Mouse (Mus musculus): ENCODE results near the gene Nppb. TPM values are rescaled to one million over a fixed set of nuclear protein-coding genes. Genes with fewer than 3 reads are reported as not detected.
A peak's percentile ranks its signal among the peaks of the same experiment; 100 is the strongest.

Nppb gene
- total RNA-seq, 2 experiments from 2014 or later, result not detected

DNA sequence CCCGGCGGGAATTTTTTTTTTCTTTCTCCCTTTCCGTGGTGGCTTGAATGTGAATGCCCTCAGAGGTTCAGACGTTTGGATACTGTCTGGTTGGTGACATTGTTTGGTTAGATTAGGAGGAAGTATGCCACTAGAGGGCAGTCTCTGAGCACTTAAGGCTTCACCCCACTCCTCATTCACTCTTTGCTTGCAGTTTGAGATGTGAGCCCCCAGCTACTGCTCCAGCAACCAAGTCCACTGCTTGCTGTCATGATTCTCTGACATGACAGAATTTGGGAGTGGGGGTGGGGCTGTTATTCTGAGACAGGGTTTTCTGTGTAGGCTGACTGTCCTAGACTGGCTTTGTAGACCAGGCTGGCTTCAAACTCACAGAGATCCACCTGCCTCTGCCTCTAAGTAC, 32.0 kb upstream of the Nppb start:
- Histone ChIP-seq H3K4me3 (no peak overlapping the region), H3K27ac (no peak overlapping the region)
- peak; percentile 72 for TF ChIP-seq CTCF (IDR thresholded peaks at IDR 0.05)
- intact Hi-C loops (cut with DNase I), result no loop called here
- DNase-seq, result no peak

DNA sequence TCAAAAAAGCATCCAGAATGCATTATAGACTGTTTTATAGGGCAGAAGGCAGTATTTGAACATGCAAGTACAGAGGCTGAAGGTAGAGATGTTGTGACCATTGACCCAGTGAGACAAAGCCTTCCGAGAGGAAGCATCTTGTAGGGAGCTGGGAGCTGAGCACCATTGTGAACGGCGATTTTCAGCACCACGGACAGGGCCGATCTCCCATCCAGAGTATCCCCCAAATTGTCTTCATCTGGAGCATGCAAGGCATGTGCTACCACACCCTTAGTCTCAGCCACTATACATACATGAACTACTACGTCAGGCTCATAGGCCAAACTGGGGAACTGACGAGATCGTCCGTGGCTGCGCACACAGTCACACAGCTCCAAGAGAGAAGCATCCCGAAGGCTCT, 28.4 kb upstream of the Nppb start:
- intact Hi-C loops (cut with DNase I), result no loop called here
- TF ChIP-seq CTCF (IDR thresholded peaks at IDR 0.05), result no peak
- no peak overlapping the region for H3K4me3 ChIP-seq
- H3K27ac ChIP-seq, result no peak overlapping the region
- no peak for DNase-seq

DNA sequence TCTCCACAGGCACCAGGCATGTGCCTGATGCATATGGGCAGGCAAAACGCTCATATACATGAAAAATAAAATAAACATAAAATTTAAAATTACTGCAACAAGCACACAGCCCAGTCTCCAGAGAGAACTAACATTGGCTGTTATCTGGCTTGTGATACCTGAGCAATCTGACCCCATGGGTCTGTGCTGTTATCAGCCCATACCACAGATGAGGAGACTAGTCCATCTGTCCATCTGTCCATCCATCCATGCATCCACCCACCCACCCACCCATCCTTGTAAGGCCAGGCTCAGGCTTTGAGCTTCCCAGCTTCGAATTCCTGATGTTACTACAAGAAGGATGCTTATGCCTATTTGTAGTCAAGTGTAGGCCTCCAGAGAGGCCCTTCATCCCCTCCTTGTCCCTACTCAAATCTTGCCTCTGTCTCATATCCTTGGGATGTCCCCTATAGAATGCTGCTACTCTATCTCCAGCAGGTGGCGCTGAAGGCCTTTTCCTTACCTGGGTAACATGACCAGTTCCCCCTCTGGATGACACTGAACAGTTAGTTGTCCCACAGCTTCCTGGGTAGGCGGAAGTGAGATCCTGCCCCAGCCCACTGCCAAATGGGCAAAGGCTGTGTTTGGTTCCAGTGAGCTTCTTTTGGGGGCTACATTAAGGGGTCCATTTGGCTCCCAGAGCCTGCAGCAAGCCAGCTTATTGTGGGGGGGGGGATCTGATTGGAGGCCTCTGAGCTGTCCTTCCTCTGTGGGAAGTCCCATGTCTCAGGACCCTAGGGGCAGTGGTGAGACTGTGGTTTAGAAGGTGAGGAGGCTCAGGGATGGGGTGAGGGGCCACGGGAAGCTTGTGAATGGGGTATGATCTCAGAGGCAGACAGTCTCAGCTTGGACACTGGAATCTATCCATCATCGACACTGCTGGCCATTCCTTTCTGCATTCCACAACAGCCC, 25.4 kb upstream of the Nppb start:
- TF ChIP-seq CTCF (IDR thresholded peaks at IDR 0.05), result peak; percentile 83
- intact Hi-C loops (cut with DNase I), result loop anchor here (1.0 kb wide), 1 partner anchor 48 kb away; no protein-coding TSS in a partner anchor
- Histone ChIP-seq H3K4me3 (no peak overlapping the region), H3K27ac (no peak overlapping the region)
- peak; percentile 74 for DNase-seq

DNA sequence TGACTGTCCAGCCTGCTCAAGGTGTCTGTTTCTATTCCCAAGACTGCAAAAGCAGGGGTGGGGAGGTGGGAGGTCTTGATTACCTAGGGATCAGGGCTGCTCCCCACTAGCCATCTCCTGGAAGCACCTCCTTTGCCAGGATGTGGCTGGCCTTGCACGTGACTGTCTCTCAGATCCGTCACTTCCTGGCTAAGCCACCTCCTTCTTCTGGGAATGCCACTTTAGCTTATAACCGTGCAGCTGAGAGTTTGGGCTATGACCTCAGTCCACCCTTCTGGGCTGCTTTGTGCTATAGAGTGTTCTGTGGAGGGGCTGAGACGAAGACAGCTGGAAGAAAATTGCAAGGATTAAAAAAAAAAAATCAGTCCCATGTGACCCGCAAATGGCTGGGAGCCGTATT, 22.8 kb upstream of the Nppb start:
- no peak for TF ChIP-seq CTCF (IDR thresholded peaks at IDR 0.05)
- Histone ChIP-seq H3K27ac (peak overlapping the region; percentile 24; the same call in 1 of the 2 replicates), H3K4me3 (no peak overlapping the region)
- intact Hi-C loops (cut with DNase I), result no loop called here
- DNase-seq, result no peak

DNA sequence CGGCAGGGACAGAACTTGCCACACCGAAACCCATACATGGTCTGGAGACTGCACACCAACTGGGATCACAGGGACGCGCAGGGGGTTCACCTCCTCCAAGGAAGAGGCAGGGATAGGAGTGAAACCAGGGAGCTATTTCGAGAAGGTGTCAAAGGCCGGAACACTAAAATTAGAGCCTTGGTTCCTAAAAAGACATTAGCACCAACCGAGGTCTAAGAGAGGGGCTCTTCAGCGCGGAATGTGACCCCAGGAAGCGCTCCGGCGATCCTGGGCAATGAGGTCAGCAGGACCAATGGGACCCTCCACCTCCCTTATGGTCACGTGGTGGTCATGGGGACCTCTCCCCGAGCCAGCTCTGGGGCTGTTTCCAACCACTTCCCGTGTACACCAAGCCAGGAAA, 22.0 kb upstream of the Nppb start:
- TF ChIP-seq CTCF (IDR thresholded peaks at IDR 0.05), result no peak
- H3K27ac ChIP-seq, result peak overlapping the region; percentile 31; the same call in 1 of the 2 replicates
- intact Hi-C loops (cut with DNase I), result no loop called here
- no peak for DNase-seq
- H3K4me3 ChIP-seq, result no peak overlapping the region

DNA sequence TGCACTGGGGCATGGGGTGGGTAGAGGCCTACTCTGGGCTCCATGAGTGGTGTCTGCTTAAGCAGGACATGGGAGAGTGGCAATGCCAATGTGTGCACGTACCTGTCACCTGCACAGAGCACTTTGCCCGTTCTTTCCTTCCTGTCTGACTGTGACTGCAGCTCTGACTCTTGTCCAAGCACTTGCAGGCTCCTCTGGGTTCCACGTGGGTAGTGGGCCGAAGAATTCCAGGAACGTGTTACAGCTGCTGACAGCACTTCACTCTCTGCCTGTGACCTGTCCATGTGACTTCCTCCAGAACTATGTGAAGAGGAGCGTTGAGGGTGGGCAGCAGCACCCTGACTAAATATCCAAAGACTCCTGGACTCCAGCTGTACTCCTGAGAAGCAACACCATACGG, 19.9 kb upstream of the Nppb start:
- no peak for DNase-seq
- TF ChIP-seq CTCF (IDR thresholded peaks at IDR 0.05), result no peak
- intact Hi-C loops (cut with DNase I), result no loop called here
- Histone ChIP-seq H3K4me3 (no peak overlapping the region), H3K27ac (no peak overlapping the region)

DNA sequence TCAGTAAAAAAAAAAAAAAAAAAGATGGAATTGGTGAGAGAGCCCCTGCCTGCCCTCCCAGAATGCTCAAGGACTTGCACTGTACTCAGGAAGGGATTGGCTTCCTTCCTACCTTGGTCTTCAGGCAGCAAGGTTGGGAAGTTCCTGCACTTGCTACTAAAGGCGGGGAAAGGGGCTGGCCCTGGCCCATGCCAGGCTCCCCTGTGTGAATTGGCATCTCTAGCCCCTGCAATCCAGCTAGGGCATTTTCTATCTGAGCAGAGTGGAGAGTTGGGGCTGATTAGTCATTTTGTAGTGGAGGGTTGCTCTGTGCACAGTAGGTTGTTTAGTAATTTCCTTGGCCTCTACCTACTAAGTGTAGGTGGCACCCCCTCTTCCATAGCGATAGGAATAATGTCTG, 16.8 kb upstream of the Nppb start:
- DNase-seq, result no peak
- no peak overlapping the region for H3K27ac ChIP-seq
- intact Hi-C loops (cut with DNase I), result no loop called here
- no peak overlapping the region for H3K4me3 ChIP-seq
- TF ChIP-seq CTCF (IDR thresholded peaks at IDR 0.05), result no peak

DNA sequence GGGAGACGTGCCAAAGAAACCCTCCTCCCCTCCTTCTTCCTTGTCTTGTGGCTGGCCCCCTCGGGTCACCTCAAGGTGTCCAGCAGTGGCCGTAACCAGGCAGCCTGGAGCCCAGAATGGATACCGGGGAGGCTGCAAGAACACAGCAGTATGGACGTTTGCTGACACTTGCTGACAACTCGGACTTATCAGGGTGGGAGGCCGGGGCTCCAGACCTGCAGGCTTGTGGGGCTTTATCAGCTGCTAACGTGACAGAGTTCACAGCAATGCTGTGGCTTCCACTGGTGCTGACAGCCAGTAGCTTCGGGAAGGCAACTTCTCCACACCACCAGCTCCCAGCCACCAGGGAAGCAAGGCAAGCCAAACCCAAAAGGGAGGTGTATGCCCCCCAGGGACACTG, 16.3 kb upstream of the Nppb start:
- intact Hi-C loops (cut with DNase I), result no loop called here
- TF ChIP-seq CTCF (IDR thresholded peaks at IDR 0.05), result no peak
- no peak overlapping the region for H3K27ac ChIP-seq
- DNase-seq, result no peak
- H3K4me3 ChIP-seq, result no peak overlapping the region

DNA sequence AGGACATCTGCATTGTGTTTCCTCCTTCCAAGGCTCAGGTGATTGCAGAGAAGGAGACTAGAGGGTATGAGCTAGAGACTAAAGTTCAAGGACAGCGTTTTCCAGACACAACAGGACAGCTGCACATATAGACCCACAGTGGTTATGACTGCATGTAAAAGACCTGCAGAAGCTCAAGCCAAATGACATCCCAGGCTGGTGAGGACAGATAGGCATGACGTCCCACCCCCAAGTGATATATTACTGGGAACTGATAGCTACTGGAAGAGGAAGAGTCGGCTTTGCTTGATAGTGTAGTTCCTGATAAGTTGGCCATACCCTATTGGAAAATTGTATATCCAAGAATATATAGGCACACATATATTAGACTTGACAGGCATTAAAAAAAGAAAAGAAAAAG, 9.4 kb upstream of the Nppb start:
- Histone ChIP-seq H3K27ac (no peak overlapping the region), H3K4me3 (no peak overlapping the region)
- intact Hi-C loops (cut with DNase I), result no loop called here
- TF ChIP-seq CTCF (IDR thresholded peaks at IDR 0.05), result no peak
- no peak for DNase-seq

DNA sequence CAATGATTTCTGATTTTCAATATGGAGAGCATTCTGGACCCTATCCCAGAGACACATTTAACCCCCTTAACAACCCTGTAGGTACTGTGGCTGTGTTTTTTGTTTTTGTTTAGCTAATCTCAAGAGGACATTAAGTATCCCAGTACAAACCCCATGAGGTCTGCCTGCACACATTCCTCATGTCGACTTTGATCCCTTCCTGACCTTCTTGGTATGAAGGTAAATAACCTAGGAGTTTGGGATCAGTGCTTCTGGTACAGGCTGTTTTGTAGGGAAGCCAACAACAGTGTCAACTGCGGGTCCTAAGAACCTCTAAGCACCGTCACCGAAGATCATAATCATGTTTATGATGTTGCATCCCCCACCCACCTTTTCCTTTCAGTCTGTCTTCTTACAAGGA, 7.9 kb upstream of the Nppb start:
- no peak overlapping the region for H3K4me3 ChIP-seq
- H3K27ac ChIP-seq, result no peak overlapping the region
- no peak for DNase-seq
- no peak for TF ChIP-seq CTCF (IDR thresholded peaks at IDR 0.05)
- intact Hi-C loops (cut with DNase I), result no loop called here

DNA sequence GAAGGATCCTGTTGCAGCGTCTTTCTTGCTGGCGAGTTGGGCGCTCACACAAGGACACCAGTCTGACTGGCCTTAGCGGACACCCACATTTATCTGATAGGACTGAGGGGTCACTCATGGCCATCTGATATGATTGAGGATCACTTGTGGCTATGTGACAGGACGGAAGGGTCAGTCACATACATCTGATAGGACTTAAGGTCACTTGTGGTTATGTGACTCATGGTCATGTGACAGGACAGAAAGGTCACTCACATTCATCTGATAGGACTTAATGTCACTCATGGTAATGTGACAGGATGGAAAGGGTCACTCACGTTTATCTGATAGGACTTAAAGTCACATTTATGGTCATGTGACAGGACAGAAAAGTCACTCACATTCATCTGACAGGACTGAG, 7.2 kb upstream of the Nppb start:
- no peak for TF ChIP-seq CTCF (IDR thresholded peaks at IDR 0.05)
- DNase-seq, result no peak
- Histone ChIP-seq H3K27ac (no peak overlapping the region), H3K4me3 (no peak overlapping the region)
- intact Hi-C loops (cut with DNase I), result no loop called here

DNA sequence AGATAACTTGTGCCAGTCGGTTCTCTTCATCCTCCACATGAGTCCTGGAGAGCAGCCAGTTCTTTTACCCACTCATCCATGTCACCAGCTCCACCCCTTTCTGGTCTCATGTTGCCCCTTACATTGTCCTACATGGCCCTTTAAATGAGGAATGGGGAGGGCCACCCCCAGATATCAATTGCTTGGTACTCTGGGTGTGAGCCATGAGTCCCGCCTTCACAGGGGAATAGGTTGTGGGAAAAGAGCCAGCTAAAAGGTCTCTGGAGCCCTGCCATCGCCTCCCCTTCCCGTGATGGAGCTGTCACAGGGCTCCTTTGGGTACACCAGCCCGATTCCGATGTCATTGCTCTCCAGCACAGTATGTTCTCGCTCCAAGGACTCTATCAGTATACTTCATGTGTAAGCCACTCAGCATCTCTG, 6.1 kb upstream of the Nppb start:
- no peak overlapping the region for H3K4me3 ChIP-seq
- no peak overlapping the region for H3K27ac ChIP-seq
- no peak for DNase-seq
- no peak for TF ChIP-seq CTCF (IDR thresholded peaks at IDR 0.05)
- intact Hi-C loops (cut with DNase I), result no loop called here

DNA sequence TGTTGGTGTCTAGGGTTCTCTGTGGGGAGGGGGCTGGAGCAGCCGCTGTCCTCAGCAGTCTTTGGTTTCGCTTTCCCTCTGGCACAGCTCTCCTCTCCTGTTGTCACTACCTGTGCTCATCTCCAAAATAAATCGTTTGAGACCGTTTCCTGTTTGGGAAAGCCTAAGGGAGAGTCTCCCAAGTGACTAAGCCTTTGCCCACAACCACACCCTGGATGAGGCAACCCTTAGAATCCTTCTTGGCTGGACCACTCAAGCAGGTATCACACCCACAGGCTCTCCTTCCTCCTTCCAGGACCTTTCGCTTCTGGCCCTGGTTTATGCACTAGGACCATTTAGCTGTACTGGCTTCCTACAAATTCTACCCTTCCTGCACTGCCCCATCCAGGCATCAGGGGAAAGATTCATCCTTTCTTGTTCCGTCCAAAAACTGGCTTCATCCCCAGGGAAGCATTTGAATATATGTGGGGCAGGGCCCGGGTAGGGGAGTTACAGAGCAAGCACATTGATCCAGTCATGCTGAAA, 8.0 kb downstream of the Nppb start:
- intact Hi-C loops (cut with DNase I), result no loop called here
- H3K4me3 ChIP-seq, result no peak overlapping the region
- no peak for TF ChIP-seq CTCF (IDR thresholded peaks at IDR 0.05)
- no peak overlapping the region for H3K27ac ChIP-seq
- DNase-seq, result no peak

DNA sequence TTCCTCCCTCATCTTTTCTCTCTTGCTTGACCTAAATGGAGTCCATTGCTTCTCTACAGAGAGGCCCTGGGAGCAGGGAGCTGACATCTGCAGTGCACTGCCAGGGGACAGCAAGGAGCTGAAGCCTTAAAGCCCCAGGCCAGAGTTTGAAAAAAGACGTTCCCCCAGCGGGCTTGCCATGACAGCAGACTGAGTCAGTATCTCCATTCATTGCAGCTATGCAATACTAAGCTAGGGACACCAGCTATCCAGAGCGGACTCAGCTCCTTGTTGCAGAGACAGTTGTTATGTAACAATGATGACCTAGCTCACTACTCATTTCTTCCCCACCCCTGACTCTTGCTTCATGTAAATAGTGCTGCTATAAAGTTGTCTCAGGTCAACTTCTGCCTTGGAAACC, 9.7 kb downstream of the Nppb start:
- no peak for TF ChIP-seq CTCF (IDR thresholded peaks at IDR 0.05)
- intact Hi-C loops (cut with DNase I), result no loop called here
- Histone ChIP-seq H3K27ac (no peak overlapping the region), H3K4me3 (no peak overlapping the region)
- DNase-seq, result no peak
